Mouse (Mus musculus) small intestine, adult 2 months (tissue): ENCODE results near the gene Tead1.

Source experiments
- CTCF ChIP-seq: fragments of 200-500 bp; IDR thresholded peaks from 2 replicates; pipeline ENCODE4 v1.5.1; 2012; ENCODE audit warnings: low read depth, mild to moderate bottlenecking, control low read depth, inconsistent platforms, low read length, moderate library complexity, mixed read lengths; ENCODE audit not compliant: insufficient replicate concordance, insufficient read length; ENCODE audit errors: extremely low read depth
- POLR2A ChIP-seq: fragments of 200-500 bp; IDR thresholded peaks from 2 replicates; pipeline ENCODE4 v1.6.1; 2012; ENCODE audit warnings: low read depth, mild to moderate bottlenecking, control low read depth, inconsistent platforms, low read length, moderate library complexity

- TF ChIP-seq POLR2A, result no peak
- no peak for TF ChIP-seq CTCF
These were observed 44.5 kb upstream of the Tead1 start for GRCm38 (mm10) chr7:112634505-112635213.
